Mouse (Mus musculus) R1 (cell line): Measurements from ENCODE around the gene Adgrg1.
A peak's percentile ranks its signal among the peaks of the same experiment; 100 is the strongest.

Experiments
- DNase-seq: peaks from one replicate; pipeline ENCODE4 v3.0.0-alpha.2; 2018; ENCODE audit warnings: low read depth, low spot score

Adgrg1 gene

GRCm38 (mm10) chr8:94995336-94995893 is 20.9 kb downstream of the Adgrg1 start:
- no peak for DNase-seq

- DNase-seq, result no peak
Measured at GRCm38 (mm10) chr8:94996037-94996436, 21.5 kb downstream of the Adgrg1 start.

- DNase-seq, result no peak
Measured at GRCm38 (mm10) chr8:94996899-94997856, 22.6 kb downstream of the Adgrg1 start.

GRCm38 (mm10) chr8:94997857-94998243 is 23.3 kb downstream of the Adgrg1 start:
- DNase-seq, result no peak

GRCm38 (mm10) chr8:94998431-94998830 is 23.9 kb downstream of the Adgrg1 start:
- DNase-seq, result no peak

GRCm38 (mm10) chr8:94999004-94999403 is 24.5 kb downstream of the Adgrg1 start:
- no peak for DNase-seq

- DNase-seq, result no peak
Measured at GRCm38 (mm10) chr8:94999956-95000355, 25.4 kb downstream of the Adgrg1 start.

- DNase-seq, result peak; percentile 91
Measured at GRCm38 (mm10) chr8:95000684-95001083, 26.1 kb downstream of the Adgrg1 start.

- no peak for DNase-seq
Measured at GRCm38 (mm10) chr8:95001165-95001564, 26.6 kb downstream of the Adgrg1 start.

GRCm38 (mm10) chr8:95001655-95002054 is 27.1 kb downstream of the Adgrg1 start:
- peak; percentile 90 for DNase-seq

GRCm38 (mm10) chr8:95002089-95002655 is 27.6 kb downstream of the Adgrg1 start:
- no peak for DNase-seq

- no peak for DNase-seq
Measured at GRCm38 (mm10) chr8:95012442-95012919, 37.9 kb downstream of the Adgrg1 start.

GRCm38 (mm10) chr8:95015866-95016265 is 41.3 kb downstream of the Adgrg1 start:
- DNase-seq, result no peak

GRCm38 (mm10) chr8:95016684-95017083 is 42.1 kb downstream of the Adgrg1 start:
- no peak for DNase-seq

- no peak for DNase-seq
Measured at GRCm38 (mm10) chr8:95017451-95017850, 42.9 kb downstream of the Adgrg1 start, which contains the start of gene Adgrg3. Adgrg3 (plus strand) TSS chr8:95017692.

- DNase-seq, result no peak
Measured at GRCm38 (mm10) chr8:95017969-95018635, 43.6 kb downstream of the Adgrg1 start.

- DNase-seq, result no peak
Measured at GRCm38 (mm10) chr8:95020293-95020777, 45.8 kb downstream of the Adgrg1 start.

GRCm38 (mm10) chr8:95020821-95021220 is 46.3 kb downstream of the Adgrg1 start:
- DNase-seq, result no peak

- DNase-seq, result peak; percentile 67
Measured at GRCm38 (mm10) chr8:95023201-95023600, 48.6 kb downstream of the Adgrg1 start.

- no peak for DNase-seq
Measured at GRCm38 (mm10) chr8:95024387-95024786, 49.8 kb downstream of the Adgrg1 start.

GRCm38 (mm10) chr8:95025421-95025820 is 50.9 kb downstream of the Adgrg1 start:
- peak; percentile 64 for DNase-seq

- peak; percentile 43 for DNase-seq
Measured at GRCm38 (mm10) chr8:95028391-95028790, 53.8 kb downstream of the Adgrg1 start.
